Mouse (Mus musculus) heart, adult 11 months (tissue): ENCODE measurements around the gene Plekho1.

Experiments used
- DNase-seq: peaks from one replicate; pipeline ENCODE4 v3.0.0; 2022

The Plekho1 gene

GRCm38 (mm10) chr3:96001560-96001959, 5.8 kb upstream of the Plekho1 start:
- DNase-seq: no peak

GRCm38 (mm10) chr3:96000921-96001501, 5.2 kb upstream of the Plekho1 start:
- DNase-seq: peak; percentile 96

- peak; percentile 94 for DNase-seq
These were observed 4.4 kb upstream of the Plekho1 start for GRCm38 (mm10) chr3:96000080-96000632.

GRCm38 (mm10) chr3:95999308-96000079, 3.7 kb upstream of the Plekho1 start:
- DNase-seq: no peak

GRCm38 (mm10) chr3:95997203-95997721, 1.5 kb upstream of the Plekho1 start:
- DNase-seq: peak; percentile 95

- no peak for DNase-seq
These were observed 761 bp upstream of the Plekho1 start for GRCm38 (mm10) chr3:95996451-95997073.

DNA sequence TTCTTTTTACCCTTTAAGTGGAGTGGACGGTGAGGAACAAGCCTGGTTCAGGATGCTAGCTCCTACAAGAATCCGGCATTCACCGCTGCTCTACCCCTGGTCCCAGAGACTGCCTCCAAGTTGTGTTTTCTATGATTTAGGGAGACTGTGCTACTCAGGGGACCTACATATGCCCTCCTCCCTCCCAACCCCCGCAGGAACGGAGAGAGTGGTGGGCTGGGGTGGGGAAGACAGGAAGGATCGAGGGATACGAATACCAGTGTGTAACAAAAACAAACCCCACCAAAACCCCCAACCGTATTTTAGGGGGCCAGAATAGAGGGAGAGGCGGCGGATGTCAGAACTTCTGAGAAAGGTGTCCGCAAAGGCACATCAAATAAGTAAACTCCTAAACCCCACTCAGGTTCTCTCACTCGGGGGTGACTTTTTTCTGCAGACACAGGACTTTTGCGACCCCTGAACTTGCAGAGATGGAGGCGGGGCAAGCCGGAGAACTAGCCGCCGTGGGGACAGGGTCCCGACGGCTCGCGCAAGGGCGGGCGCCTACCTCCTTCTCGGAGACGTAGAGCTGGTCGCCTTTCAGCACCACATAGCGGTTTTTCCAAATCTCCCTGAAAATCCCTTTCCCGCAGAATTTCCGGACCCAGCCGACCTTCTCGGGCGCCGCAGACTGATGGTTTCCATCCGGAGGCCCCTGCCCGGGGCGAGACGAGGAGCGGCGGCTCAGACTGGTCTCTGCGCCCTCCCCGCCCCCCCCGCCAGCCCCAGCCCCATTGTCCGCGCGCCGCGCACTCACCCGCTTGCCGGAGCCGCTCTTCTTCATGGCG, 613 bp downstream of the Plekho1 start:
- no peak for DNase-seq

- peak; percentile 95 for DNase-seq
These were observed 1.4 kb downstream of the Plekho1 start for GRCm38 (mm10) chr3:95994381-95994846.

GRCm38 (mm10) chr3:95993881-95994280, 1.9 kb downstream of the Plekho1 start:
- DNase-seq: peak; percentile 97

DNA sequence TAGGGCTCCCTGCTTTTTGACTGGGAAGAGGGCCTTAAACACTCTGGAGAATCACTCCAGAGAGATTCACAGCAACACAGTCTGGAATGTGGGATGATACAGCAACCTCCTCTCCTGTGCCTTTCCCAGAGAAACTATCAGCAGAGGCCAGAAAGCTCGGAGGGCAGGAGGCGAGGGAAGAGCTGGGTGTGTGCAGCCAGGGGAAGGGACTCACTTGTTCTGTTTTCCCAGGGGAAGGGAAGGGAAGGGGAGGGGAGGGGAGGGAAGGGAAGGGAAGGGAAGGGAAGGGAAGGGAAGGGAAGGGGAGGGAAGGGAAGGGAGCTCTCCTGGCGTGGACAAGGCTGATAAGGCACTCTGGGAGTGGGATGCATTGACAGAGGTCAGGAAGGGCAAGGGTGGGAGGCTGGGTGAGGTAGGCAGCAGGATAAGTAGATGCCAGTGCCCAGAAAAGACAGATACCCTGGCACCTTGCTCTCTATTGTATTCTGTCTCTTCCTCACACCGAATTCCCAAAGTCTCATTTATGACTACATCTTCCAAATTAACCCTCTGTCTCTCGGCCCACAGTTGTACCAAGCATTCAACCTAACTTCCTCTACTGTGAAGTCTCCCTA, 2.7 kb downstream of the Plekho1 start:
- DNase-seq: peak; percentile 97

GRCm38 (mm10) chr3:95990413-95990941, 5.3 kb downstream of the Plekho1 start:
- peak; percentile 96 for DNase-seq

GRCm38 (mm10) chr3:95988969-95989368, 6.8 kb downstream of the Plekho1 start:
- peak; percentile 95 for DNase-seq

- DNase-seq: no peak
These were observed 7.7 kb downstream of the Plekho1 start for GRCm38 (mm10) chr3:95988138-95988537.

DNA sequence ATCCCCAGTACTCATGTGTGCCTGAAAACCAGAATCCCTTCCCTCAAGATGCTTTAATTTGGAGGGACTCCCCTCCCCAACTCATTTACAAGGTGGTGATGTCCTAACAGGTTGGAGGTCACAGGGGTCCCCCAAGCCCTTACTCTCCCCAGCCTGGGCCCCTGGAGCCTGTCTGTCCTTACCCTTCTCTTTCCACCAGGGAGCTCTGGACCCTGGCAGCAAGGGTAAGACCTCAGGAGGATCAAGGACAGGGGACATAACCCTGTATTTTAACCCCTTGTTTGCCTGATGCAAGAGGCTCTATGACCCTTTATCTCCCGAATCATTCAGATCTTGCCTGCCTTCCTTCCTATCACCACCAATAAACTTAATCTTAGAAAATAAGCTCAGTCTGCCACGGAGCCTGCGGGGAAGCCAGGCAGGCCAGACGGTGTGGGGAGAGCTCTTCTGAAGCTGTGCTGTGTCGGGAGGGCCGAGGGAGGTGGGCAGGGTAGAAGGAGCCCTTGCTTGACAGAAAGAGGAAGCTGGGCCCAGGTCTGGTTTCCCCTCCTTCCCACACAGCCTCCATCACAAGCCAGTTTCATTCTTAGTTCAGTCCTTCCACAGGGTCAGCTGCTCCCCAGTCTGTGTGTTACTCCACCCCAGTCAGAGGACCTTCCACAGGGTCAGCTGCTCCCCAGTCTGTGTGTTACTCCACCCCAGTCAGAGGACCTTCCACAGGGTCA, 8.3 kb downstream of the Plekho1 start:
- peak; percentile 97 for DNase-seq

- peak; percentile 93 for DNase-seq
These were observed 8.8 kb downstream of the Plekho1 start for GRCm38 (mm10) chr3:95986984-95987383.

DNA sequence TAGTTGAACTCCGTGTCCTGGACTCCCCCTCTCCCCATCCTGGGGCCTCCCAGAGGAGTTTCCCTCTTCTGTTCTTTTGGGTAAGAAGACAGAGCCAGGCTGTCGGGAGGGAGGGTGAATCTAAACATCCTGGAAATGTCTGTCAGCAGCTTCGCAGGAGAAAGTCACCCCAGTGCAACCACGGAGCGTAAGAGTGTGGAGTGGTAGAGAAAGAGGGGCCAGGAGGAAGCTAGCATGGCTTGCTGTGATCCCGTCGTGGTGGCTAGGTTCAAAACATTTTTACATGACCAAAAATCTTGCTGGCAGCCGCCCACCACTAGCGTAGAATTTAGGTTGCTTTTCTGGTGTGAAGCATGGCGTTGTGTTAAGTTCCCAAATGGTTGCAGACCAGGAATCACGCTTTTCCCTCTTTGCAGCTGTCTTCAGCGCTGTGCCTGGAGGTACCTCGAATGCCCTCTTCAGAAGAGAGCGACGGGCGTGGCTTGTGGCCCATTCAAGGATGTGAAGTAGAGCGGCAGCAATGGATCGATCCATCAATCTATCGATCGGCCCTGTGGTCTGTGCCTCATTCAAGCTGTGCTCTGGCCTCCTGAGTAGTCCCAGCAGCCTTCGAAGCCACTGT, 9.7 kb downstream of the Plekho1 start:
- DNase-seq: peak; percentile 95

DNA sequence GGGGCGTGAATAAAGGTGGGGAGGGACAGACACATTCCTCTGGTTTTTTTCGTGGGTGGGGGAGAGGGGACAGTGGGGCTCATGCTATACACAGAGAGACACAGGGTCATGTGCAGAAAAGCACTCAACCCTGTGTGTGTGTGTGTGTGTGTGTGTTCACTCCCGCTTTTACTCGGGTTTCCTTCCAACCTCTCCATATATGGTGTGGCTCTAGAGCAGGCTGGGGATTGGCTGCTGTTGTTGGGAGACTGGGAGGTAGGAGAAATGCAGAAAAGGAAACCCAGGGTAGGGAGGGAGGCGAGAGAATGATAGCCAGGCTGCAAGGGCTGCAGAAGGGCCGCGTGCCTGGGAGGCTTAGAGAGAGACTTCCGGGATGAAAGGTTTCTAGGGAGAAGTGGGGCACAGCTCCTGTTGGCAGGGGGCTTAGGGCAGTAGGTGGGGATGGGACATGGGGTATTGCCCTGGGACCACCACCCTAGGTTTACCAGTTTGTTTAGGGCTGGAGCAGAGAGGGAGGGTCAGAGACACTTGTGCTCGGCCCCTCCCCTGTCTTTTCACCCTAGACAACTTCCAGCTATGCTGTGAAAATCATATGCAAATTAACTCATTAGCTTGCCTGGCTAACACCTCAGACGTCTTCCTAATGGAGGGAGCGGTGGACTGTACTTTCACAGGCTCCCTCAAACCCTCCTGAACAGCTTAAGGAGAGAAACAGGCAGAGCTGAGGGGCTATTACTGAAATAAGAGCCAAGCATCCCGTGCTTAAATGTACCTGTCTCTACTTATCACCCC, 10.4 kb downstream of the Plekho1 start:
- DNase-seq: peak; percentile 99

GRCm38 (mm10) chr3:95982129-95982528, 13.7 kb downstream of the Plekho1 start:
- peak; percentile 93 for DNase-seq

- no peak for DNase-seq
These were observed 15.4 kb downstream of the Plekho1 start for GRCm38 (mm10) chr3:95980276-95980970.
